Mouse (Mus musculus) E14TG2a.4 (cell line): ENCODE measurements around the gene Slc29a1.

ENCODE experiments used
- H3K27me3 ChIP-seq: 2 replicates; pipeline ENCODE4 v1.6.1; 2014; ENCODE audit warnings: low read length, control low read depth; ENCODE audit not compliant: insufficient read depth
- H3K36me3 ChIP-seq: 2 replicates; pipeline ENCODE4 v1.6.1; 2014; ENCODE audit warnings: low read length, control low read depth; ENCODE audit not compliant: insufficient read depth
- H3K4me1 ChIP-seq: replicated peaks from 2 replicates; pipeline ENCODE4 v1.6.1; 2014; ENCODE audit warnings: low read depth, low read length, control low read depth
- H3K4me3 ChIP-seq: replicated peaks from 2 replicates; pipeline ENCODE4 v1.5.1; 2014; ENCODE audit warnings: mild to moderate bottlenecking, low read length
- H3K9me3 ChIP-seq: 2 replicates; pipeline ENCODE4 v1.6.1; 2014; ENCODE audit warnings: low read length, control low read depth
- CTCF ChIP-seq: conservative IDR thresholded peaks from 2 replicates; pipeline ENCODE4 v1.5.1; 2014; ENCODE audit warnings: low read length
- NANOG ChIP-seq: IDR thresholded peaks from 2 replicates; pipeline ENCODE4 v1.6.1; 2014; ENCODE audit warnings: borderline replicate concordance, low read length, mixed read lengths
- POU5F1 ChIP-seq: IDR thresholded peaks from 2 replicates; pipeline ENCODE4 v1.6.1; 2014; ENCODE audit warnings: low read length, borderline replicate concordance

Slc29a1 gene

DNA sequence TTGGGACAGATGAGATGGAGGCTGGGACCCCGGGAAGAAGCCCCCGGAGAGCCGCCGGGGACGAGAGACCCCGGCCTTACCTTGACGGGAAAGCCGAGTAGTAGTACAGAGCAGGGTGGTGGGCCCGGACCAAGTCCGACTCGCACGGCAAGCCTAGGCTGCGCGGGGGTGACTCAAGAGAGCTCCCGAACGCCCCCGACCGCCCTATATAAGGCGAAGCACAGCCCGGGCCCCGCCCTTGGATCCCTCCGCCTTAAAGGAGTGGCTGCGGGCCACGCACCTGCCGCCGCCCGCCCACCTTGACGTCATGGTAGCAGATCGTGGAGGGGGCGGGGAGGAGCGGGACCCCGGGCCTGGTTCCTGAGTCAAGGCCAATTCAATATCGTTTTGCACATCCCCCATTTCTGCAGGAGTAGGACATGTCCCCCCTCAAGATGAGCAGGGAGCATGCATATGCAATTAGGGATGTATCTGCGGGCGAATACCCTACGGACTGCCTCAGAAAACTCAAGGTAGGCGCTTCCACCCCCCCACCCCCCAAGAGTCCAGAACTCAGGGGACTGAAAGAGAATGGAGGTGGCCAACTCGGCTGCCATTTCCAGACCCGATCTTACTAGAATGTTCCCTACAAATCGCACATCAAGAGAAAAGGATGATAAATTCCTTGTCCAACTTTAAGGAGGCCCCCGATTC is 26.2 kb downstream of the Slc29a1 start, which contains the start of gene Hsp90ab1:
Gene Hsp90ab1 (minus strand): TSS at position 185 of the 693 bp plus-strand sequence.
- TF ChIP-seq POU5F1 (no peak), NANOG (no peak), CTCF (no peak)
- peaks cover 27% of the 10 kb centered on the region; the same call in 1 of the 2 replicates for H3K9me3 ChIP-seq
- H3K4me3 ChIP-seq = peak within 1 kb of the TSS; percentile 98
- H3K36me3 ChIP-seq = peaks cover 43% of the 10 kb centered on the region
- no peaks in the 10 kb centered on the region for H3K27me3 ChIP-seq
- H3K4me1 ChIP-seq = peaks cover 73% of the 10 kb centered on the region

GRCm38 (mm10) chr17:45572103-45573086 is 27.0 kb downstream of the Slc29a1 start:
- Histone ChIP-seq H3K4me1 (peaks cover 73% of the 10 kb centered on the region), H3K4me3 (peak overlapping the region; percentile 98), H3K36me3 (peaks cover 52% of the 10 kb centered on the region), H3K9me3 (peaks cover 31% of the 10 kb centered on the region; the same call in 1 of the 2 replicates), H3K27me3 (no peaks in the 10 kb centered on the region)
- no peak for TF ChIP-seq POU5F1

GRCm38 (mm10) chr17:45569999-45570398 is 29.4 kb downstream of the Slc29a1 start:
- Histone ChIP-seq H3K27me3 (no peaks in the 10 kb centered on the region), H3K36me3 (peaks cover 76% of the 10 kb centered on the region), H3K4me1 (peaks cover 74% of the 10 kb centered on the region), H3K9me3 (peaks cover 35% of the 10 kb centered on the region; the same call in 1 of the 2 replicates), H3K4me3 (peak overlapping the region; percentile 98)
- no peak for TF ChIP-seq POU5F1
- TF ChIP-seq CTCF = no peak
- TF ChIP-seq NANOG = no peak

- Histone ChIP-seq H3K36me3 (peaks cover 78% of the 10 kb centered on the region), H3K4me3 (peak overlapping the region; percentile 98), H3K4me1 (peaks cover 72% of the 10 kb centered on the region), H3K27me3 (no peaks in the 10 kb centered on the region), H3K9me3 (peaks cover 35% of the 10 kb centered on the region; the same call in 1 of the 2 replicates)
- TF ChIP-seq CTCF (no peak), POU5F1 (no peak), NANOG (no peak)
Observed at GRCm38 (mm10) chr17:45568990-45569389, 30.4 kb downstream of the Slc29a1 start.

DNA sequence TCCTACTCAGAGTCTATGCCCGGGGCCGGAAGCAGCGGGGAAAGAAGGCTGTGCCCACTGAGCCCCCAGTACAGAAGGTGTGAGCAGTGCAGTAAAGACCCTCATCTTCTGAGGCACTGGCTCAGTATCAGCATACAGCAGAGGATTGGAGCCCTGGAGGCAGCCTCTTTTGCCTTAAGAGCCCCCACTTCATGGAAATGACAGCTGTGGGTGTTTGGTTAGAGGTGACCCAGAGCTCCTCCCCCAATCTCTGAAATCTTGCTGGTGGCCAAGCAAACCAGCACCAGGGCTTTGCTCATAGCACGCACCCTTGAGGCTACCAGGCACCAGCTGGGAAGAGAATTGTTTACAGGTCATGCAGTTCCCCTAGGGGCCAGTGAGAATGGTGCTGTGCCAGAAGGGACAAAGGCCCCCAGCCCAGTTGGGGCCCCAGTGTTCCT is 32.2 kb downstream of the Slc29a1 start:
- Histone ChIP-seq H3K27me3 (no peaks in the 10 kb centered on the region), H3K4me3 (no peak overlapping the region), H3K36me3 (peaks cover 75% of the 10 kb centered on the region), H3K4me1 (peaks cover 80% of the 10 kb centered on the region), H3K9me3 (peaks cover 35% of the 10 kb centered on the region; the same call in 1 of the 2 replicates)
- no peak for TF ChIP-seq NANOG
- TF ChIP-seq CTCF = no peak
- no peak for TF ChIP-seq POU5F1

GRCm38 (mm10) chr17:45566360-45567161 is 32.8 kb downstream of the Slc29a1 start:
- H3K4me1 ChIP-seq = peaks cover 80% of the 10 kb centered on the region

DNA sequence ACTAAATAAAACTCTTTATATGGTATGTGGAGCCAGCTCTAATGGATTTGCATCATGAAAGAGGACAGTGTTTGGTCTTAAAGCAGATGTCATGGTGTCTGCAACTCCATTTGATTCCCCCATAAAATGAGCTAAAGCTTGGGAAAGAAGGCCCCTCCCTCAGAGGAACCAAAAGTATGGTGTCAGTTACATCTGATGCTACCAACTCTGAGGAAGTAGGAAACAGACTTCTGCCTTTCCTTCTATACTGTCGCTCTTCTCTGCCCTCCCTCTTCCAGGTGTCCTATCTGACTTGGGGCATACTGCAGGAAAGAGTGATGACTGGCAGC is 33.4 kb downstream of the Slc29a1 start:
- Histone ChIP-seq H3K4me3 (no peak overlapping the region), H3K36me3 (peaks cover 66% of the 10 kb centered on the region), H3K4me1 (peaks cover 74% of the 10 kb centered on the region), H3K9me3 (peaks cover 33% of the 10 kb centered on the region; the same call in 1 of the 2 replicates), H3K27me3 (no peaks in the 10 kb centered on the region)
- TF ChIP-seq CTCF (no peak), NANOG (no peak), POU5F1 (no peak)

More at GRCm38 (mm10) chr17:45566360-45567161, 32.8 kb downstream of the Slc29a1 start:
- TF ChIP-seq CTCF (no peak), NANOG (no peak), POU5F1 (no peak)
- H3K4me3 ChIP-seq = no peak overlapping the region
- peaks cover 71% of the 10 kb centered on the region for H3K36me3 ChIP-seq
- H3K9me3 ChIP-seq = peaks cover 35% of the 10 kb centered on the region; the same call in 1 of the 2 replicates
- H3K27me3 ChIP-seq = no peaks in the 10 kb centered on the region
